Mouse (Mus musculus) forebrain, embryonic 10.5 days (tissue): Measurements from ENCODE around the gene Prokr1. TPM values are rescaled to one million over a fixed set of nuclear protein-coding genes. Genes with fewer than 3 reads are reported as not detected.

Experiments used
- DNase-seq: peaks from one replicate; pipeline ENCODE4 v3.0.0-alpha.2; 2017; ENCODE audit warnings: low spot score; ENCODE audit errors: extremely low spot score
- H3K27ac ChIP-seq: fragments of 300-500 bp; sonication (generic); 2 replicates; pipeline ENCODE4 v1.5.1; 2016; ENCODE audit warnings: mild to moderate bottlenecking
- H3K27me3 ChIP-seq: fragments of 300-500 bp; sonication (generic); 2 replicates; pipeline ENCODE4 v1.6.1; 2016; ENCODE audit warnings: mild to moderate bottlenecking; ENCODE audit not compliant: poor library complexity, severe bottlenecking
- H3K36me3 ChIP-seq: fragments of 300-500 bp; sonication (generic); replicated peaks from 2 replicates; pipeline ENCODE4 v1.6.1; 2016; ENCODE audit warnings: mild to moderate bottlenecking, moderate library complexity
- H3K4me1 ChIP-seq: fragments of 300-500 bp; sonication (generic); 2 replicates; pipeline ENCODE4 v1.6.1; 2016
- H3K4me3 ChIP-seq: fragments of 300-500 bp; sonication (generic); 2 replicates; pipeline ENCODE4 v1.5.1; 2016; ENCODE audit warnings: mild to moderate bottlenecking, moderate library complexity
- H3K9me3 ChIP-seq: fragments of 300-500 bp; sonication (generic); 2 replicates; pipeline ENCODE4 v1.6.1; 2016; ENCODE audit warnings: mild to moderate bottlenecking, moderate library complexity
- WGBS: fragments of 180-500 bp; shearing (Covaris S2); methylation state at CpG from one replicate; pipeline ENCODE4 v1.1.7; 2016; 5-methylcytosine and 5-hydroxymethylcytosine counted together
- polyA plus RNA-seq: library from polyadenylated mRNA; unstranded; fragments of >200 nt; fragmentation: Nextera tagmentation; extraction: Ambion mirVana; gene quantifications from 2 replicates; pipeline ENCODE4 v1.2.1, GENCODE M21; 2016

The Prokr1 gene
- polyA plus RNA-seq, 1 experiment from 2014 or later = 3.2 TPM

DNA sequence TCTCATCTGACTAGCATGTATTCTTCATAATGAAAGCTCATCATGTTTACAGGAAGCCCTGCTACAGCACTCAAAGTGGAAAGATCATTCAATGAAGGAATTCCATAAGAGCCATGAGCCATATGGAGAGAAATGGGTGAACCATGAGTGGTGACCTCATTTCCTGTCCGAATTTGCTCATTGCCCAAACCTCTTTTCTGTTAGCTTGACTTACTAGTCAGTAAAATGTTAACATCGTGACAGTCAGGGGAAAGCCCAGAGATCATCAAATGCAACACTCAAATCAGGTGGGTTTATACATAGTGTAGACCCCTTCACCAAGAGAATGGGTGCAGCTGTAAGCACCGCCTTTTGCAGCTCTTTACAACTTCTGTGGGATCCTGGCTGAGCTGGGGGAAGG lies 36.8 kb downstream of the Prokr1 start:
- Histone ChIP-seq H3K9me3 (no peaks in the 10 kb centered on the region), H3K27ac (no peak overlapping the region), H3K27me3 (no peaks in the 10 kb centered on the region), H3K4me3 (no peak overlapping the region), H3K4me1 (no peaks in the 10 kb centered on the region), H3K36me3 (no peaks in the 10 kb centered on the region)
- 89% methylated on average over 3 of the region's 3 CpGs for WGBS
- no peak for DNase-seq

DNA sequence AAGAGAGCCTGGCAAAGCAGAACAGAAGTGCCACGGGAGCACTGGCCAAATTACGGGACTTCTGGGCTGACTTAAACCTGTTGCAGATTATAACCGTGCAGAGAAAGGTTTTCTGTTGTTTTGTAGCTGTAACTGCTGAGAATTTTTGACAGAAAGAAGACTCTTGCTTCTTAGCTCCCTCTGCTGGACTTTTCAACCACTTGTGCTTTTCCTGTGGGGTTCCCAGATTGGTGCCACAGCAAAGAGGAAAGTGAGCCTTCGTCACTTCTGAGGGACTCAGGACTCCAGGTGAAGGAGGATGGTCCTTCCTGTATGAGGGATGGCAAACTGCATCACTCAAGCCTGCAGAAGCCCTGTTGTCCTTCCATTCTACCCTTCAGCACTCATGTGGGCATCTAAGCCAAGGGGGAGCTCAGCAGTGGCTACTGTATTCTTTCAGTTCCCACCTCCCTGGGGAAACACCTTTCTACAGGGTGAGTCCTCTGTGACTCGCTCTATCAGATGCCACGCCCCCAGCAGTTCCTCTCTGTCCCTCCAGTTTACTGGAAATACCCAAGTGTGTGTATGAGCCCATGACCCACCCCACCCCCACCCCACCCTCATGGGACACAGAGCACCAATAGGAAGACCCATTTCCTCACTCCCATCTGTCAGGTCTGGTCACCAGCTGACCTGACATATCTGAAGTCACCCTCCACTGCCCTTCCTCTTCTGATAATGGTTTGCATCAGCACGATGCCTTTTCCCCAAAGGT lies 38.3 kb downstream of the Prokr1 start:
- no peak for DNase-seq

DNA sequence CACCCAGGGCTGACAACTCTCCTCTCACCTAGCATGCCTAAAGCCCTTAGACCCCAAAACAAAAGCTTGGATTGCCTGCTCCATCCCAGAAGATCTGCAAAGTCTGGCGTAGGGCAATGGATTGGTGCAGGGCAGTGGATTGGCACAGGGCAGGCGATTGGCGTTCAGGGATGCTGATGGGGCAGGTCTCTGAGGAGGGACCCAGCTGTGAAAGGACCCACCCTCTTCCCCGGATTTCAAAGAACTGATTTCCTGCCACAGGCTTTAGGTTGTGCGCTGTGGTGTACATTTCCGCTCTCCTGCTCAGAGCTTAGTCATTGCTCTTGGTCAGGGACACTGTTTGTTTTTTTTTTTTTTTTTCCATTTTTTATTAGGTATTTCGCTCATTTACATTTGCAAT lies 42.7 kb downstream of the Prokr1 start:
- 87% methylated on average over 7 of the region's 7 CpGs for WGBS
- DNase-seq = no peak
- Histone ChIP-seq H3K27me3 (no peaks in the 10 kb centered on the region), H3K36me3 (no peaks in the 10 kb centered on the region), H3K4me1 (peaks cover 11% of the 10 kb centered on the region; the same call in 1 of the 2 replicates), H3K9me3 (peaks cover 12% of the 10 kb centered on the region), H3K27ac (peak overlapping the region; percentile 21; the same call in 1 of the 2 replicates), H3K4me3 (no peak overlapping the region)

More for the DNA sequence above, 38.3 kb downstream of the Prokr1 start:
- WGBS = 68% methylated on average over 7 of the region's 7 CpGs
- H3K36me3 ChIP-seq = no peaks in the 10 kb centered on the region
- no peak overlapping the region for H3K4me3 ChIP-seq
- H3K9me3 ChIP-seq = no peaks in the 10 kb centered on the region; the same call in 1 of the 2 replicates
- H3K4me1 ChIP-seq = no peaks in the 10 kb centered on the region
- H3K27ac ChIP-seq = no peak overlapping the region
- no peaks in the 10 kb centered on the region for H3K27me3 ChIP-seq

DNA sequence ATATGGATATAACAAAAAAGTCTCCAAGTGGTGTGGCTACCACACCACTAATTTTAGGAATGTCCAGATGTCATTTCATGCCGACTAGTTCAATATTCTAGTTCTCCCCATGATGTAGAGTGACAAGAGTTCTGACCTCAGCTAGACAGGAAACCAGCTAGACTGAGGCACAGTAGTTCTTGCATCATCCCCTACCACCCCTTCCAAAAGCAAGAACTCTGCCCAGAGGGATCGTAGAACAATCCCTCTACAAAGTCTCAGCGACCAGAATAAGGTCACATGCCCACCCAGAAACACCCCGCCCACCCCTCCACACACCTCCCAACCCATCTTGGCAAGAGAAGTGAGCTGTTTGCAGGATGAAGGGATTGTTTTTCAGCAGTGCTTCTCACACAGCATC lies 43.1 kb downstream of the Prokr1 start:
- H3K9me3 ChIP-seq = peaks cover 12% of the 10 kb centered on the region
- H3K36me3 ChIP-seq = no peaks in the 10 kb centered on the region
- no peaks in the 10 kb centered on the region for H3K27me3 ChIP-seq
- WGBS = 91% methylated on average over 4 of the region's 4 CpGs
- no peak overlapping the region for H3K4me3 ChIP-seq
- DNase-seq = no peak
- peak overlapping the region; percentile 21; the same call in 1 of the 2 replicates for H3K27ac ChIP-seq
- H3K4me1 ChIP-seq = peaks cover 11% of the 10 kb centered on the region; the same call in 1 of the 2 replicates

DNA sequence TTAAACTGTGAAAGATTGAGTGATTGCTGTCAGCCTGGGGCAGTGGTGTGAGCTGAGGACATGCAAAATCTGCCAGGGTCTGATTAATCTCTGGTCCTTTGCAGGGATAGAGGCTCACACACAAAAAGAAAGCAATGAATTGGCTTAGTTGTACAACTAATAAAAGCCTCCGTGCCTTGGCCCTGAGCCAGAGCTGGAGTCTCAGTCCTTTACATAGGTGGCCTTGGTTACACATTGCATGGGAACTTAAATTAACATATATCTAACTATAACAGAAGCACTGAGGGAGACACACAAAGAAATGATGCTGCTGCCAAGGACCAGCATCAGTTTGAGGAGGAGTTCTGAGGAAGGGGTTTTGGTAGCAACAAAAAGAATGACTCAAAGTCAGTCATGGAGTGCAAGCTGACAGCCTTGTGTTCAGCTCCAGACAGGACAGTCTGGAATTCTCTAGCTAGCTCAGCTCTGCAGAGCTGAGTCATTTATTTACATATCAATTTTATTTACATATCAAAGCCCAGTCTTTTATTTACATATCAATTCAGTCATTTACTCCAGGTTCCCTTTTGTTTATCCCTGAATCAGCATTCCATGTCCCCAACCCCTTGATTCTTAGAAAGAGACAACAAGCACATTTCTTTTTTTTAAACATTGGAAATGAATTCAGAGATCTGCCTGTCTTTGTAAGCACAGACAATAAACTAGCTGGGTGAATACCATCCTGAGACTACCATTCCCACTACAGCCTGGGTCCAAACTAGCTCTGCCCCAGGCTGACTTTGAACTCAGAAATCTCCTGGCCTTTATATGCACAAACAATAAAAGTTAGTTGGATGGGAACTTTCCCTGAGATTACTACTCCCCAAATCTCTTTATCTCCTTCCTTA lies 45.0 kb downstream of the Prokr1 start:
- 46% methylated on average over 1 of the region's 1 CpGs for WGBS
- no peaks in the 10 kb centered on the region for H3K27me3 ChIP-seq

DNA sequence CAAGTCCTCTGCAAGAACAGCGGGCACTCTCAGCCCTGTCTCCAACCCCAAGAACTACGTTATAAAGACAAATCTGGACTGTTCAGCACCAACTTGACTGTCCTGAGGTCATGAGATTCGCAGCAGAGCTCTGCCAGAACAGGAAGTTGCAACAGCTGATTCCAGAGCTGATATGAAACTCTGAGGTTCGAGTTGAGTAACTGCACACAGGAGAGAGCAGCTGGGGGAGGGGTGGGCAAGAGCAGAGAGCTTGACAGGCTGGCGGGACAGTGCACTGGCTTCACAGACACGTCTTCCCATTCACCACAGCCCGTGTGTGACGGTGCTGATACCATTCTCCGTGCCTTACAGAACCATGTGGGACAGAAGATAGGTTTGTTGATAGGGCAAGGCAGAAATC lies 48.5 kb downstream of the Prokr1 start:
- DNase-seq = no peak
- Histone ChIP-seq H3K27me3 (no peaks in the 10 kb centered on the region), H3K4me3 (no peak overlapping the region), H3K9me3 (peaks cover 11% of the 10 kb centered on the region), H3K27ac (no peak overlapping the region; the same call in 1 of the 2 replicates), H3K4me1 (peaks cover 11% of the 10 kb centered on the region; the same call in 1 of the 2 replicates), H3K36me3 (no peaks in the 10 kb centered on the region)
- 81% methylated on average over 9 of the region's 9 CpGs for WGBS

More for the DNA sequence above, 45.0 kb downstream of the Prokr1 start:
- peak overlapping the region; percentile 72 for H3K27ac ChIP-seq
- peak overlapping the region; percentile 4; the same call in 1 of the 2 replicates for H3K4me3 ChIP-seq
- no peak for DNase-seq
- H3K36me3 ChIP-seq = no peaks in the 10 kb centered on the region
- peaks cover 12% of the 10 kb centered on the region for H3K9me3 ChIP-seq
- peaks cover 11% of the 10 kb centered on the region; the same call in 1 of the 2 replicates for H3K4me1 ChIP-seq

DNA sequence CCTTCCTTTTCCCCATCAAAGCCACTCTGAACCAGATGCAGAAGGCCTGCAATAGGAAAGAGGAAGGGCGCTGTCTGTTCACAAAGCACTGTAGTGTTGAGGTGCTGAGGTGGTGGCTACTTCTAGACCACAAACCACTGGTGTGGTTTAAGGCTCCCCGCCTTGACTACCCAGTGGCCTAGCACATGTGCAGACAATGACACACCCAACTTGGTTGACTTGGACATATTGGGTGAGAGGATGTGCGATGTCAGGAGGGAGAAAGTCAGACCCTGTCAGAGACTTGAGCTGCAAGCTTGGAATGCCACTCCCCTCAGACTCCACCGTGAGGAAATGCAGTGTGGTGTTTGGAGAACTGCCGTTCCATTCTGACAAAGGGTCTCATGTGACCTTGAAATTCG lies 49.4 kb downstream of the Prokr1 start:
- H3K27ac ChIP-seq = no peak overlapping the region; the same call in 1 of the 2 replicates
- H3K27me3 ChIP-seq = no peaks in the 10 kb centered on the region
- no peak for DNase-seq
- H3K36me3 ChIP-seq = no peaks in the 10 kb centered on the region
- H3K4me3 ChIP-seq = no peak overlapping the region
- H3K4me1 ChIP-seq = peaks cover 11% of the 10 kb centered on the region; the same call in 1 of the 2 replicates
- WGBS = 88% methylated on average over 6 of the region's 6 CpGs
- peaks cover 2% of the 10 kb centered on the region for H3K9me3 ChIP-seq

DNA sequence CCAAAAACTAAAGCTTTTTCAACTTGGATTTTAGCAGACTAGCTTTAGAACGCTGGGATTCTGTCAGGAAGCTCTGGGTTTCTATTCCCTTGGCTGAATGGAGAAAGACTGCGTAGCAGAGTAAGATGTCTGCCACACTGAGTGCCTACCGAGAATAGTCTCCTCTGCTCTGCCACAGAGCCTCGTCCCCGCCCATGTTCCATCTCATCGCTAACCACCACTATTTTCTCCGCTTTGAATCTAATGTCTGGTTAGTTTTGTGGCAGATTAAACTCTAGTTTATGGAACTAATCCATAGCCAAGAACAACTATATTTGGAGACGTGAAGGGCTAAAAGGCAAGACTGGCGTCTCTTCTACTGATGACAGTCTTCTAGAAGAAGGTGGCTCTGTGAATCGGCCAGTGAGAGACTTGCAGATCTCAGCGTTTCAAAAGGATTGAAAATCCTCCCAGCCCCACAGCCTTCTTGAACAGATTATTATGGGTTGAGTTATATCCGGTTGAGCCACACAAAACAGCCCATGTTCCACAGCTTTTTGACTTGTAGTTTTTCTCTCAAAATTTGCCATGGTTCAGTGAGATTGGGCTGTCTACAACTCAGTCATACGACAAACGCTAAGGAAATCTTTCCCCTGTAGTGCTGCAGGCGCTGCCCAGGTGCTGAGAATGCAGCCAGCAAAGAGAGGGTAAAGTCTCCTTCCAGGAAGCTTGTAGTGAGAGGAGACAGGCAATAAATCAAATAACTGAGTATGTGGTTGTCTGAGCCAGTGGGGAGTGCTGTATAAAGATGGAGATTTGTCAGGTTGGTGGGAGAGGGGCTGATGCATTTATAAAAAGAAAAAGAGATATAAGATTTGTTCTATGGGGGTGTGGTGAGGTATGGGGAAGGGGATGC lies 51.9 kb downstream of the Prokr1 start:
- DNase-seq = no peak
- no peaks in the 10 kb centered on the region for H3K9me3 ChIP-seq
- H3K27ac ChIP-seq = no peak overlapping the region
- H3K4me3 ChIP-seq = no peak overlapping the region
- H3K36me3 ChIP-seq = no peaks in the 10 kb centered on the region
- no peaks in the 10 kb centered on the region for H3K27me3 ChIP-seq
- WGBS = 89% methylated on average over 15 of the region's 15 CpGs
- no peaks in the 10 kb centered on the region for H3K4me1 ChIP-seq

DNA sequence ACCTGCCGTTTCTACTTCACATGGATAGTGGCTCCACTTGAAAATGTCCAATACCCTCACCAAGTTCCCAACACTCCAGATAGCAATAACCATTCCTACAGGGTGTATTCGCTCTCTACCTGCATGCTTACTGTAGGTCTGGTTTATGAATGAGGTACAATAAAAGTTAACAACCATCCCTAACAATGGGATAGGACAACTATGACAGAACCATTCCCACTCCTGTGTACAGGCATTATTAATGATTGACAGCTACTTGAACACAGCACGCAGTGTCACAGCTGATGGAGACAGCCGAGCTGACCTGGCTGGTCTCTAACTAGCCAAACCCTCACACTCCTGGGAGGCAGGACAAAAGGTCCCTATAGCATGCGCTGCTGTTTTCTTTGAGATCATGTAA lies 52.9 kb downstream of the Prokr1 start:
- WGBS = 86% methylated on average over 5 of the region's 5 CpGs
- Histone ChIP-seq H3K27me3 (no peaks in the 10 kb centered on the region), H3K9me3 (no peaks in the 10 kb centered on the region), H3K4me3 (no peak overlapping the region), H3K36me3 (no peaks in the 10 kb centered on the region), H3K4me1 (no peaks in the 10 kb centered on the region), H3K27ac (no peak overlapping the region)
- DNase-seq = no peak

DNA sequence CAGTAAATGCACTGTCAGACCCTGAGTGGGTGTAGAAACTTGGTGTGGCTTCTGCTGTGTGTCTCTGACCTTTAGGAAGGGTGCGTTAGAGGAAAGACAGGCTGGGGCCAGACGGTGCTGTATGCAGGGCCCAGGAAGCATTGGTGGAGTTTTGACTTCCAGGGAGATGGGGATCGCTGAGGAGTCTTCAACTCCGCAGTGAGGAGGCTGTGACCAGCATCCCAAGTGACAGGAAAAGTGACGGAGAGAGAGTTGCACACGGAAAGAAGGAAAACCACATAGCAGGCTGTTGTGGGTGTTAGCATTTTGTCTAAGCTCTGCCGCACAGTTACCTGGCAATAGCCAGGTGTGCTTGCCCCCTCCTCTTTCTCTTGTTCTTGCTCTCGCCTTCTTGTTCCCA lies 54.3 kb downstream of the Prokr1 start:
- WGBS = 75% methylated on average over 8 of the region's 8 CpGs
- H3K4me3 ChIP-seq = no peak overlapping the region
- H3K9me3 ChIP-seq = no peaks in the 10 kb centered on the region
- H3K36me3 ChIP-seq = no peaks in the 10 kb centered on the region
- no peaks in the 10 kb centered on the region for H3K27me3 ChIP-seq
- no peak overlapping the region for H3K27ac ChIP-seq
- H3K4me1 ChIP-seq = no peaks in the 10 kb centered on the region
- DNase-seq = no peak

DNA sequence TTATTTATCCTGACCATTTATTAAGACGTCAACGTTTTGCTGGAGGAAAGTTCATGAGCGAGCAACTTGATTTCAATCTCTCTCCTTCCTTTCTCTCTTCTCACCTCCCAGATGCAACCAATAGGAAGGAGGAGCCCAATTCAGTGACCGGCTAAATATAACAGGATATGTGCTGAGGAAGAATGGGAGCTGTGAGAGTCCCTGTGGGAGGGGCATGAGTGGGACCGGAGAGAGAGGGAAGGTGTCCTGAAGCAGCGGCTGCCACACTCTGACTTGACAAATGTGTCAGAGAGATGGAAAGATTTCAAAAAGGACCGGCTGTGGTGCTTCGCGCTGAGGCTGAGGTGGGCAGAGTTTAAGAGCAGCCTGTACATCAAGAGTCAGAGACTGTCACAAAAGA lies 54.9 kb downstream of the Prokr1 start:
- Histone ChIP-seq H3K36me3 (no peaks in the 10 kb centered on the region), H3K4me1 (no peaks in the 10 kb centered on the region), H3K4me3 (no peak overlapping the region), H3K27me3 (no peaks in the 10 kb centered on the region), H3K9me3 (no peaks in the 10 kb centered on the region), H3K27ac (no peak overlapping the region)
- WGBS = 83% methylated on average over 9 of the region's 9 CpGs
- DNase-seq = no peak

DNA sequence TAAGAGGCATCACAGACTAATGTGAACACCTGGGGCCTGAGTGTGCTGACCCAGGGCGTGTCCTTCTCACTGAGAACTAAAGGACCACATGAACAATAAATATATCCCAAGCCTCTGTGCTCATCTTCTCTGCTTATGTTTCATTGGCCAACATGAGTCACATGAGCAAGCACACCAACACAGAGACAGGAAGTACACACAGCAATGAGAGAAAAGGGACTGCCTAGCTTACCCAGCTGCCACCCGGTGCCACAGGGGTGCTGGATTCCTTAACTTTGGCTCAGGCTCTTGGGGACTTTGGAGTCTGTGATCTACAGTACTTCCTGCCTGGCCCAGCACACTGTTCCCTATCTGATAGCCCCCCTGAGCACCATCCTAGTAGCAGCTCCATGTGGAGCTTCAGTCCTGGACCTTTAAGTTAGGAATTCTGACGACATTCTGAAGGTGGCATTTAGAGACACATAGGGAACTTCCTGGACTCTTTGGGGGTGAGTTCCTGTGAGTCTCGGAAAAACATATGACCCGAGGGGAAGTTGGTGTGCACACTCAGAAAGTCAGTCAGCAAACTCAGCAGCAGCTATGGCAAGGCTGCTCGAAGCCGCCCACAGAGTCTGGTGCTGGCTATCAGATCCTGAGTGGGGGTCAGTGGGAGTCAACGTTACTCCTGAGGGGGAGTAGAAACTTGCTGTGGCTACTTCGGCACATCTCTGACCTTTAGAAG lies 55.5 kb downstream of the Prokr1 start:
- H3K36me3 ChIP-seq = no peaks in the 10 kb centered on the region
- no peak for DNase-seq
- 88% methylated on average over 9 of the region's 9 CpGs for WGBS

More for the DNA sequence above, 55.5 kb downstream of the Prokr1 start:
- H3K9me3 ChIP-seq = no peaks in the 10 kb centered on the region
- no peak overlapping the region for H3K27ac ChIP-seq
- H3K4me1 ChIP-seq = peaks cover 4% of the 10 kb centered on the region
- H3K4me3 ChIP-seq = no peak overlapping the region
- H3K27me3 ChIP-seq = no peaks in the 10 kb centered on the region
